Mouse (Mus musculus): ENCODE data around the gene Aftph. TPM values are rescaled to one million over a fixed set of nuclear protein-coding genes. Genes with fewer than 3 reads are reported as not detected.

The Aftph gene
- 36.0 and 39.8 TPM in 2 replicates for polyA plus RNA-seq (2015; fragmentation: Nextera tagmentation; extraction: Ambion mirVana)

DNA sequence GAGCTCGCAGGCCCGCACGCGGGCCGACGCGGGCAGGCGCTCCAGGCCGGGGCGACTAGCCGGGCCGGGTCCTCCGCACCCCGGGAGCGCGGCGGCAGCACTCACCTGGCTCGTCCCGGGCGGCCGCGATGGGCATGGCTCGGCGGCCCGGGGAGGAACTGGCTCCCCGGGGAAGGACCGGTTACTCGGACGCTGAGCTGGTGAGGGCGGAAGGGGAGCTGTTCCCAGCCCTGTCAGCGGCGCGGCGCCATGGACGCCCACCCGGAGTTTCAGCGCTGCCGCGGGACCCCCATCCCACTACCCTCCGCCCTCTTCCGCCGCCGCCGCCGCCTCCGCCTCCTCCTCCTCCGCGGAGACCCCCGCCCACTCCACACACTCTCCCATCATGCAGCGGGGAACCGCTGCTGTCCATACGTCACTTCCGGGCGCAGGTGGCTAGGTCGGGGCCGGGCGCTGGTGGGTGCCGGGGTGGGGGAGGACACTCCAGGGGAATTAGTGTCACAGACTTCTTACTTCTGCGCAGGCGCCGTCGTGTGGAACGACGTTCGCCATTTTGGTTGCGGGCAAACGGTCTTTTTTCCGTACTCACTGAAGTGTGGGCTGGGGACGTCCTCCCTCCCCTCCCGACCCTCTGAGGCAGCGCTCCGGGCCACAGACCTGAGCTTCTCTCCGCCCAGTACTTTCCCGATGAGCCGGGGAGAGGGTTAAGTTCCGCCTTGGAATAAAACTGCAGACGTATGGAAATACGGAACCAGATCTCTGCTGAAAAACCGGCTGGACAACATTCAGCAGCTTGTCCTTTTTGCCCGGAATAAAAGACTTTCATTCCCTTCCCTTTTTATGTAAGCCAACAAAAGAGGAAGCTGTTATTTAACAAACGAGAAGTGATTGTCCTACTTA is at the start of gene Aftph:
TSS of gene Aftph (minus strand) at position 389 of the 900 bp plus-strand sequence.
- Histone ChIP-seq H3K4me2 (ENCODE audit: low read length) (peak within 1 kb of the TSS; percentile 91), H3K9ac (ENCODE audit: low read depth, low read length) (peak within 1 kb of the TSS; percentile 92), H3K4me1 (ENCODE audit: control insufficient read depth, insufficient read depth, low read length) (peaks cover 9% of the 10 kb centered on the region), H3K36me3 (ENCODE audit: control insufficient read depth, insufficient read depth, low read length) (no peaks in the 10 kb centered on the region), H3K9me3 (replicated peaks; ENCODE audit: control insufficient read depth, low read length, poor library complexity, severe bottlenecking) (no peaks in the 10 kb centered on the region), H3K4me3 (ENCODE audit: low read depth, low read length) (peak within 1 kb of the TSS; percentile 96), H3K27me3 (ENCODE audit: control insufficient read depth, insufficient read depth, low read depth, low read length) (no peaks in the 10 kb centered on the region), H3K27ac (ENCODE audit: low read length) (peak within 1 kb of the TSS; percentile 96)
- ATAC-seq: peak; percentile 99
- under 1% methylated on average over 49 of the region's 81 CpGs for WGBS

DNA sequence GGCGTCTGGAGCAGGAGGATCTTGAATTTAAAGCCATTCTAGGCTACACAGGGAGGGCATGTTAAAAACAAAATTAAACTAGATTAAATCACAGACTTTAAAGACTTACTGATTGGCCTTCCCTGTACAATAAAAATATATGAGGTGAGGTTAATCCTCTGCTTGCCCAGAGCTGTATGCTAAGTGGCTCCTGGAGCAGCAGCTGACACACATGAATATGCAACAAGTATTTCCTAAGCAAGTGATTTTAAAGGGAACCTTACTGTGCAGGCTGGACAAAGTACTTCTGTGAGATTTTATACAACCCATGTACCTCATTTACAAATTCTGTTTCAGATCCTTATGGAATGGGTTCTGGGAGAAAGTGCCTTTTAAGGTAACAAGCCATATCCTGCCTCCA is 47.6 kb upstream of the Aftph start:
- H3K27me3 ChIP-seq (ENCODE audit: control insufficient read depth, insufficient read depth, low read depth, low read length): no peaks in the 10 kb centered on the region
- no peaks in the 10 kb centered on the region for H3K36me3 ChIP-seq (ENCODE audit: control insufficient read depth, insufficient read depth, low read length)
- WGBS: 36% methylated on average over 1 of the region's 1 CpGs
- no peaks in the 10 kb centered on the region for H3K4me1 ChIP-seq (ENCODE audit: control insufficient read depth, insufficient read depth, low read length)
- H3K4me3 ChIP-seq (ENCODE audit: low read depth, low read length): no peak overlapping the region
- H3K9me3 ChIP-seq (replicated peaks; ENCODE audit: control insufficient read depth, low read length, poor library complexity, severe bottlenecking): peaks cover 2% of the 10 kb centered on the region; the same call in 1 of the 2 replicates
- no peak overlapping the region for H3K27ac ChIP-seq (ENCODE audit: low read length)
- H3K4me2 ChIP-seq (ENCODE audit: low read length): no peak overlapping the region
- no peak overlapping the region for H3K9ac ChIP-seq (ENCODE audit: low read depth, low read length)
- no peak for ATAC-seq

DNA sequence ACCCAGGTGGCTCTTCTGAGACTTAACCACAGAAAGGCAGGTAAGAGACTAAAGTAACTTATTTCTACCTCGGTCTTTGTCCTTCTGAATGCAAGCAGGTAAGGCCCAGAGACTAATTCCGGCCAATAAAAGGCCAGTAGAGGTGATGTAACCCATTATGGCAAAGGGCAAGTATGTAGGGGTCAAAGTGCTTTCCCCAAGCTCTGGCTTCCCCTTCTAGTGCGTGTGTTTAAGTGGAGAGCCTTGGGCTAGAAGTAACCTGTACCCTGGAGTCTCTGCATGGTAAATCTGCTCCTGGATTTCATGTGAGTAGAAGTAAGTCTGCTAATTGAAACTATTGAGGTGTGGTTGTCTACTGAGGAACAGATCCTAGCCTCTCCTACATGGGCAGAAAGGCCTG is 46.7 kb upstream of the Aftph start:
- Histone ChIP-seq H3K9ac (ENCODE audit: low read depth, low read length) (no peak overlapping the region), H3K4me1 (ENCODE audit: control insufficient read depth, insufficient read depth, low read length) (no peaks in the 10 kb centered on the region), H3K4me3 (ENCODE audit: low read depth, low read length) (no peak overlapping the region), H3K27me3 (ENCODE audit: control insufficient read depth, insufficient read depth, low read depth, low read length) (no peaks in the 10 kb centered on the region), H3K27ac (ENCODE audit: low read length) (no peak overlapping the region), H3K36me3 (ENCODE audit: control insufficient read depth, insufficient read depth, low read length) (no peaks in the 10 kb centered on the region), H3K9me3 (replicated peaks; ENCODE audit: control insufficient read depth, low read length, poor library complexity, severe bottlenecking) (peaks cover 2% of the 10 kb centered on the region; the same call in 1 of the 2 replicates), H3K4me2 (ENCODE audit: low read length) (no peak overlapping the region)
- WGBS: 82% methylated on average over 3 of the region's 3 CpGs
- ATAC-seq: no peak

DNA sequence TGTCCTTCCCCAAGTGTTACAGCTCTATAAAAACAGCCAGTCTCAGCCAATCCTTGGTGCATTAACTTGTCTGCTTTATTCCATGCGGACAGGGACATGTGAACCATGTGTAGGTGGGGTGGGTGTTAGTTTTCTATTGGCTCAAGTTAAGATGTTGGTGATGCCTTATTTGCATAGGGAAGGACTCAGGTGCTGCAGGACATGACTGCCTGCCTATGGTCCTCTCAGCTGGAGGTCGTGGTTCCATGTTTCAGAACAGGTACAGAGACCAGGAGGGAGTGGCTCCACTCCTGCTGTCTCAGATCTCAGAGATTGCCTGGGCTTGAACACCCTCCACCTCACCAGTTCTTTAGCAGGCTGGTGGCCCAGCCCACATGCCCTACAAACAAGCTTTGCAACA is 44.8 kb upstream of the Aftph start:
- Histone ChIP-seq H3K27me3 (ENCODE audit: control insufficient read depth, insufficient read depth, low read depth, low read length) (no peaks in the 10 kb centered on the region), H3K4me1 (ENCODE audit: control insufficient read depth, insufficient read depth, low read length) (no peaks in the 10 kb centered on the region), H3K27ac (ENCODE audit: low read length) (no peak overlapping the region), H3K36me3 (ENCODE audit: control insufficient read depth, insufficient read depth, low read length) (no peaks in the 10 kb centered on the region), H3K9ac (ENCODE audit: low read depth, low read length) (no peak overlapping the region), H3K4me3 (ENCODE audit: low read depth, low read length) (no peak overlapping the region), H3K9me3 (replicated peaks; ENCODE audit: control insufficient read depth, low read length, poor library complexity, severe bottlenecking) (peaks cover 2% of the 10 kb centered on the region; the same call in 1 of the 2 replicates), H3K4me2 (ENCODE audit: low read length) (no peak overlapping the region)
- no peak for ATAC-seq
- 66% methylated on average over 2 of the region's 2 CpGs for WGBS

DNA sequence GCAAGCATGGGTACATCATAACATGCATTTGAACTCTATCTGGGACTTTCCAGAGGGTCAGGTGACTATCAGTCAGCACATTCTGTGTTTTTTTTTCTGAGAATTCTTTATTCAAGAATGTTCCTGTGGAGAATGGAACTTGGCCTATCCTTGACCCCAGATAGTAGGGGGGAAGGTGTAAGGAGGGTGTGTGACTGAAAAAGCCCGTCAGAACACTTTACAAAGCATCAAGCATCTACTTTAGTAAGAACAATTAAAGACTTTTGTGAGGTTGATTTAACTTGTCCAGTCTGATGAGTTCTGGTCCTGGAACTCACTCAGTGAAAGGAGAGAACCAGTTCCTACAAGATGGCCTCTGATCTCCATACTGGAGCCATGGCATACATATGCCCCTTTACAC is 43.8 kb upstream of the Aftph start:
- Histone ChIP-seq H3K27me3 (ENCODE audit: control insufficient read depth, insufficient read depth, low read depth, low read length) (no peaks in the 10 kb centered on the region), H3K9me3 (replicated peaks; ENCODE audit: control insufficient read depth, low read length, poor library complexity, severe bottlenecking) (peaks cover 2% of the 10 kb centered on the region; the same call in 1 of the 2 replicates), H3K4me1 (ENCODE audit: control insufficient read depth, insufficient read depth, low read length) (no peaks in the 10 kb centered on the region), H3K9ac (ENCODE audit: low read depth, low read length) (no peak overlapping the region), H3K27ac (ENCODE audit: low read length) (no peak overlapping the region), H3K4me2 (ENCODE audit: low read length) (no peak overlapping the region), H3K36me3 (ENCODE audit: control insufficient read depth, insufficient read depth, low read length) (no peaks in the 10 kb centered on the region), H3K4me3 (ENCODE audit: low read depth, low read length) (no peak overlapping the region)
- 88% methylated on average over 1 of the region's 1 CpGs for WGBS
- ATAC-seq: no peak

DNA sequence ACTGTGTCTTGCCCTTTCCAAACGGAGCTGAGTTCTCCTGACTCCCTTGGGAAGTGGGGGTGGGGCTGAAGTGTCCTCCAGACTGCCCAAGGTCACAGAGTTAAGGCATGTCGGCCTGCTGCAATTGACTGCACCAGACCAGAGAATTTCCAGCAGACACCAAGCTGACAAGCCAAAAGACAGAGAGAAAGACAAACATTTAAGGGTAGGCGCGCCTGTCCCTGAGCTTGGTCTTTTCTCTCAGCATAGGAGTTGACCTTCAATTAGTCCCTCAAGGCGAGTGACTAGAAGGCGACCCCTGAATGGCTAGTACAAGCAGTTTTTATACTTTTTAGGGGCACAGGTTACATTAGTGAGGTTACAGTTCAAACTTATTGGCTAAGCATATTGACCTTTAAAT is 43.4 kb upstream of the Aftph start:
- no peaks in the 10 kb centered on the region for H3K36me3 ChIP-seq (ENCODE audit: control insufficient read depth, insufficient read depth, low read length)
- no peak overlapping the region for H3K4me2 ChIP-seq (ENCODE audit: low read length)
- ATAC-seq: no peak
- peaks cover 2% of the 10 kb centered on the region; the same call in 1 of the 2 replicates for H3K9me3 ChIP-seq (replicated peaks; ENCODE audit: control insufficient read depth, low read length, poor library complexity, severe bottlenecking)
- H3K4me1 ChIP-seq (ENCODE audit: control insufficient read depth, insufficient read depth, low read length): no peaks in the 10 kb centered on the region
- WGBS: 86% methylated on average over 6 of the region's 6 CpGs
- no peaks in the 10 kb centered on the region for H3K27me3 ChIP-seq (ENCODE audit: control insufficient read depth, insufficient read depth, low read depth, low read length)
- H3K27ac ChIP-seq (ENCODE audit: low read length): no peak overlapping the region
- H3K9ac ChIP-seq (ENCODE audit: low read depth, low read length): no peak overlapping the region
- no peak overlapping the region for H3K4me3 ChIP-seq (ENCODE audit: low read depth, low read length)

DNA sequence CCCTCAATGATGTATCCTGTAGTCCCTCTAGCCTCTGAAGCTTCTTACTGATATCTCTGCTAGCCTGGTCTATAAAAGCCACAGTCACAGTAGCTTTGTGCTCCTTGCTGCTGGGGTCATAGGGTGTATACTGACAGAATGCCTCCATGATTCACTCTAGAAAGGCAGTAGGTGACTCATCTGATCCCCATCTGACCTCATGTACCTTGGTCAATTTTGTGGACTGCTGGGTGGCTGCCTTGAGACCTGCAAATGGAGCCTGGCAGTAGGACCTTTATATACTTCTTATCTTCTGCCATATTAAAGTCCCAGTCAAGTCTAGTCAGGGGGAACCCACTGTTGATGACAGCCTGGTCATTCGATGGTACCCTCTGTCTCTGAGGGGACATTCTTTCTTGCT is 42.1 kb upstream of the Aftph start:
- H3K9me3 ChIP-seq (replicated peaks; ENCODE audit: control insufficient read depth, low read length, poor library complexity, severe bottlenecking): peaks cover 2% of the 10 kb centered on the region; the same call in 1 of the 2 replicates
- H3K27ac ChIP-seq (ENCODE audit: low read length): no peak overlapping the region
- 96% methylated on average over 1 of the region's 1 CpGs for WGBS
- H3K27me3 ChIP-seq (ENCODE audit: control insufficient read depth, insufficient read depth, low read depth, low read length): no peaks in the 10 kb centered on the region
- H3K4me3 ChIP-seq (ENCODE audit: low read depth, low read length): no peak overlapping the region
- H3K36me3 ChIP-seq (ENCODE audit: control insufficient read depth, insufficient read depth, low read length): no peaks in the 10 kb centered on the region
- no peak overlapping the region for H3K9ac ChIP-seq (ENCODE audit: low read depth, low read length)
- no peaks in the 10 kb centered on the region for H3K4me1 ChIP-seq (ENCODE audit: control insufficient read depth, insufficient read depth, low read length)
- H3K4me2 ChIP-seq (ENCODE audit: low read length): no peak overlapping the region
- ATAC-seq: no peak

DNA sequence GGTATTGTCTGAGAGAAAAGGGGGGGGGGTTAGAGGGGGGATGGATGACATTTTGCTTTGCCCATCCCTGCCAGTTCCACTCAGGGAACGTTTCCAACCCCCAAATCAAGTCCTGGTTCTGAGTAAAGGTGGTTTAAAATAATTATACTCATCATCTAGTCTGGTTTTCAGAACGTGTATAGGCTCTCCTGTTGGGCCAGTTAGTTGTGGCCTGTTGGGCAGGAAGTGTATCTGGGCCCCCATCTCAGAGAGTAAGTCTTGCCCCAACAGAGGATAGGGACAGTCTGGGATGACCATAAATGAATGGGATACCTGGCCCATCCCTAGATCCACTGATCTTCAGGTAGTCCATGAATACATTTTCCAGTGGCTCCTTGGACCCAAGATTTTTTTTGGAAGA is 41.2 kb upstream of the Aftph start:
- no peak overlapping the region for H3K4me2 ChIP-seq (ENCODE audit: low read length)
- H3K4me3 ChIP-seq (ENCODE audit: low read depth, low read length): no peak overlapping the region
- no peaks in the 10 kb centered on the region for H3K27me3 ChIP-seq (ENCODE audit: control insufficient read depth, insufficient read depth, low read depth, low read length)
- 66% methylated on average over 2 of the region's 2 CpGs for WGBS
- no peak overlapping the region for H3K27ac ChIP-seq (ENCODE audit: low read length)
- H3K9ac ChIP-seq (ENCODE audit: low read depth, low read length): no peak overlapping the region
- no peaks in the 10 kb centered on the region for H3K4me1 ChIP-seq (ENCODE audit: control insufficient read depth, insufficient read depth, low read length)
- ATAC-seq: no peak
- H3K36me3 ChIP-seq (ENCODE audit: control insufficient read depth, insufficient read depth, low read length): no peaks in the 10 kb centered on the region
- H3K9me3 ChIP-seq (replicated peaks; ENCODE audit: control insufficient read depth, low read length, poor library complexity, severe bottlenecking): peaks cover 2% of the 10 kb centered on the region; the same call in 1 of the 2 replicates

DNA sequence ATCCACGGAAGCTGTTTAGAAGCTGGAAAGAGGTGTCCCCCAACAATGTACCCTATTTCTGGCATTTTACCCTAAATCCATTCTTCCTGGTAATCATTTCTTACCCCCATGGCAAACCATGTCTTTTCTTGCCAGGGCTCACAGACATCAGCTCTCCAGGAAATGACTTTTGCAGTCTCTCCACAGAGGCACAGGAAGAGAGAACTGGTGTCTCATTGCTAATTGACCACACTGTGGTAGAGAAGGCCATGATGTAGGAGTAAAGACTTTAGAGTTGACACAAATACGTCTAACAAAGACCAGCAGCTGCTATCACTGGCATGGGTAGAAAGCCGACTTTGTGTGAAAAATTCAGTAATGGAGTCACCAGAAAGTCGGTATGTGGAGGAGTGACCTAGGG is 38.9 kb upstream of the Aftph start:
- no peak overlapping the region for H3K4me3 ChIP-seq (ENCODE audit: low read depth, low read length)
- peaks cover 2% of the 10 kb centered on the region; the same call in 1 of the 2 replicates for H3K9me3 ChIP-seq (replicated peaks; ENCODE audit: control insufficient read depth, low read length, poor library complexity, severe bottlenecking)
- H3K36me3 ChIP-seq (ENCODE audit: control insufficient read depth, insufficient read depth, low read length): no peaks in the 10 kb centered on the region
- no peak for ATAC-seq
- 89% methylated on average over 4 of the region's 4 CpGs for WGBS
- H3K9ac ChIP-seq (ENCODE audit: low read depth, low read length): no peak overlapping the region
- H3K27me3 ChIP-seq (ENCODE audit: control insufficient read depth, insufficient read depth, low read depth, low read length): no peaks in the 10 kb centered on the region
- H3K4me1 ChIP-seq (ENCODE audit: control insufficient read depth, insufficient read depth, low read length): no peaks in the 10 kb centered on the region
- no peak overlapping the region for H3K4me2 ChIP-seq (ENCODE audit: low read length)
- H3K27ac ChIP-seq (ENCODE audit: low read length): no peak overlapping the region
